Mouse (Mus musculus) C2C12 (cell line): ENCODE data around the gene Stard7.

Experiments used
- CTCF ChIP-seq: IDR thresholded peaks from one replicate; pipeline ENCODE4 v1.5.1; 2011; ENCODE audit not compliant: control insufficient read depth, insufficient read depth, insufficient read length
- MYOG ChIP-seq: IDR thresholded peaks from one replicate; pipeline ENCODE4 v1.6.1; 2011; ENCODE audit not compliant: control insufficient read depth, insufficient read length; ENCODE audit errors: extremely low read depth
- USF1 ChIP-seq: IDR thresholded peaks from one replicate; pipeline ENCODE4 v1.6.1; 2011; ENCODE audit warnings: low read depth, mild to moderate bottlenecking, control low read depth, moderate library complexity

DNA sequence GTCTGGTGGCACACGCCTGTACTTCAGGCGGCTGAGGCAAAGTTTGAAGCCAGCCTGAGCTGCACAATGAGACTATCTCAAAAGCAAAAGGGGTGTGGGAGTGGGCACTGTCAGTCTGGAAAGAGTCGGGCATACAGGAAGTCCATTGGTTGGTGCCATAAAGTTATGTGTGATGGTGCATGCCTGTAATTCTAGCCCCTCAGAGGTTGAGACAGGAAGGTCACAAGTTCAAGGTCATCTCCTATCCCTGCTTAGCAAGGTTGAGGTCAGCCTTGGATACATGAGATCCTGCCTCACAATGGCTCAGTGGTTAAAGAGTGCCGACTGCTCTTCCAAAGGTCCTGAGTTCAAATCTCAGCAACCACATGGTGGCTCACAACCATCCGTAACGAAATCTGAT is 14.7 kb upstream of the Stard7 start:
- TF ChIP-seq CTCF (no peak), MYOG (no peak), USF1 (no peak)
